Mouse (Mus musculus) liver, embryonic 15.5 days (tissue): Measurements from ENCODE around the gene Nhp2. TPM values are rescaled to one million over a fixed set of nuclear protein-coding genes. Genes with fewer than 3 reads are reported as not detected.

Experiments
- ATAC-seq: fragments of 200-750 bp; cut with Nextera tagmentation; 2 replicates; pipeline ENCODE4 v1.8.0; 2017; ENCODE audit warnings: moderate number of reproducible peaks, mild to moderate bottlenecking, moderate library complexity; ENCODE audit not compliant: insufficient read depth
- H3K27ac ChIP-seq: fragments of 300-500 bp; sonication (generic); replicated peaks from 2 replicates; pipeline ENCODE4 v1.5.1; 2015; ENCODE audit warnings: mild to moderate bottlenecking, inconsistent platforms
- H3K27me3 ChIP-seq: fragments of 300-500 bp; sonication (generic); 2 replicates; pipeline ENCODE4 v1.6.1; 2015; ENCODE audit warnings: mild to moderate bottlenecking, inconsistent platforms
- H3K36me3 ChIP-seq: fragments of 300-500 bp; sonication (generic); replicated peaks from 2 replicates; pipeline ENCODE4 v1.6.1; 2015; ENCODE audit warnings: moderate library complexity, mild to moderate bottlenecking, inconsistent platforms
- H3K4me1 ChIP-seq: fragments of 300-500 bp; sonication (generic); replicated peaks from 2 replicates; pipeline ENCODE4 v1.6.1; 2015; ENCODE audit warnings: inconsistent platforms
- H3K4me2 ChIP-seq: fragments of 300-500 bp; sonication (generic); 2 replicates; pipeline ENCODE4 v1.6.1; 2015; ENCODE audit warnings: moderate library complexity, mild to moderate bottlenecking, inconsistent platforms
- H3K4me3 ChIP-seq: fragments of 300-500 bp; sonication (generic); replicated peaks from 2 replicates; pipeline ENCODE4 v1.5.1; 2015; ENCODE audit warnings: mild to moderate bottlenecking, inconsistent platforms
- H3K9ac ChIP-seq: fragments of 300-500 bp; sonication (generic); 2 replicates; pipeline ENCODE4 v1.6.1; 2015; ENCODE audit warnings: moderate library complexity, mild to moderate bottlenecking, inconsistent platforms
- H3K9me3 ChIP-seq: fragments of 300-500 bp; sonication (generic); replicated peaks from 2 replicates; pipeline ENCODE4 v1.6.1; 2016; ENCODE audit warnings: inconsistent platforms
- WGBS: fragments of 180-500 bp; shearing (Covaris S2); methylation state at CpG from one replicate; pipeline ENCODE4 v1.1.7; 2015; ENCODE audit warnings: mixed read lengths; ENCODE audit not compliant: insufficient replicate concordance; 5-methylcytosine and 5-hydroxymethylcytosine counted together
- polyA plus RNA-seq: library from polyadenylated mRNA; unstranded; fragments of >200 nt; fragmentation: Nextera tagmentation; extraction: Ambion mirVana; gene quantifications from 2 replicates; pipeline ENCODE4 v1.2.1, GENCODE M21; 2015

Gene Nhp2
- polyA plus RNA-seq, 1 experiment from 2014 or later: 95.6 TPM

DNA sequence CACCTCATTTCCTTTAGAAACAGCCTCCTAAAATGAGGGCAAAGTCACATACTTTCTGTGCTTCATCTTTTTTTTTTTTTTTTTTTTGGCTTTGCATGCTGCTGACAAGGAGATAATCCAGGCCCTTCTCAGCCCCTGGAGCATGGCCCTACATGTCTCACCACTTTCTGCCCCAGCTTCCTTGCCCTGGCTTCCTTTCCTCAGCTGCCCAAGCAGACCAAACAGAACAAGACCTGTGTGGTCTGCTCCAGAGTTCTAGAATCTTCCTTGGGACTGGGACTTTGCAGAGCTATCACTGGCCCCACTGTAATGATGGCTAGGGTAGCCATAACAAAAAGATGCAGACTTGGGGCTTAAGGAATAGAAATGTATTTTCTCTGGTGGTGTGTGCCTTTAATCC, 29.5 kb upstream of the Nhp2 start:
- Histone ChIP-seq H3K27ac (no peak overlapping the region), H3K9me3 (no peaks in the 10 kb centered on the region), H3K4me2 (no peak overlapping the region), H3K4me1 (peaks cover 26% of the 10 kb centered on the region), H3K36me3 (peaks cover 92% of the 10 kb centered on the region), H3K9ac (no peak overlapping the region), H3K4me3 (no peak overlapping the region), H3K27me3 (no peaks in the 10 kb centered on the region)
- no peak for ATAC-seq

- no peak for ATAC-seq
Measured at GRCm38 (mm10) chr11:51591168-51591567, 28.4 kb upstream of the Nhp2 start.

GRCm38 (mm10) chr11:51591915-51592314, 27.6 kb upstream of the Nhp2 start:
- Histone ChIP-seq H3K4me1 (peaks cover 14% of the 10 kb centered on the region), H3K9me3 (no peaks in the 10 kb centered on the region), H3K4me2 (no peak overlapping the region), H3K9ac (no peak overlapping the region), H3K36me3 (peaks cover 99% of the 10 kb centered on the region), H3K27ac (no peak overlapping the region), H3K4me3 (no peak overlapping the region), H3K27me3 (no peaks in the 10 kb centered on the region)
- 84% methylated on average over 7 of the region's 7 CpGs for WGBS
- no peak for ATAC-seq

More at GRCm38 (mm10) chr11:51591168-51591567, 28.4 kb upstream of the Nhp2 start:
- Histone ChIP-seq H3K9ac (no peak overlapping the region), H3K4me3 (no peak overlapping the region), H3K4me1 (peaks cover 19% of the 10 kb centered on the region), H3K27me3 (no peaks in the 10 kb centered on the region), H3K9me3 (no peaks in the 10 kb centered on the region), H3K27ac (no peak overlapping the region), H3K4me2 (no peak overlapping the region), H3K36me3 (peaks cover 99% of the 10 kb centered on the region)
- WGBS: 73% methylated on average over 7 of the region's 7 CpGs

- Histone ChIP-seq H3K4me3 (no peak overlapping the region), H3K4me1 (peaks cover 16% of the 10 kb centered on the region; the same call in 1 of the 2 replicates), H3K4me2 (no peak overlapping the region), H3K27ac (no peak overlapping the region), H3K36me3 (peaks cover 99% of the 10 kb centered on the region), H3K9me3 (no peaks in the 10 kb centered on the region), H3K27me3 (no peaks in the 10 kb centered on the region), H3K9ac (no peak overlapping the region)
- WGBS: 85% methylated on average over 4 of the region's 4 CpGs
- ATAC-seq: no peak
Measured at GRCm38 (mm10) chr11:51593368-51593767, 26.2 kb upstream of the Nhp2 start.

GRCm38 (mm10) chr11:51593849-51594248, 25.7 kb upstream of the Nhp2 start:
- ATAC-seq: no peak
- Histone ChIP-seq H3K4me1 (peaks cover 18% of the 10 kb centered on the region; the same call in 1 of the 2 replicates), H3K4me2 (no peak overlapping the region), H3K27ac (no peak overlapping the region), H3K9me3 (no peaks in the 10 kb centered on the region), H3K4me3 (no peak overlapping the region), H3K9ac (no peak overlapping the region), H3K27me3 (no peaks in the 10 kb centered on the region), H3K36me3 (peaks cover 99% of the 10 kb centered on the region)
- WGBS: 86% methylated on average over 6 of the region's 6 CpGs

- H3K4me2 ChIP-seq: no peak overlapping the region
- no peaks in the 10 kb centered on the region for H3K9me3 ChIP-seq
- H3K4me1 ChIP-seq: peaks cover 18% of the 10 kb centered on the region; the same call in 1 of the 2 replicates
- WGBS: 58% methylated on average over 3 of the region's 3 CpGs
- no peak overlapping the region for H3K4me3 ChIP-seq
- no peak overlapping the region for H3K9ac ChIP-seq
- no peaks in the 10 kb centered on the region for H3K27me3 ChIP-seq
- 0 out of 2 replicates have a peak overlapping the region, but pooled peaks have one; percentile 31 for H3K27ac ChIP-seq
- ATAC-seq: no peak
- peaks cover 100% of the 10 kb centered on the region for H3K36me3 ChIP-seq
Measured at GRCm38 (mm10) chr11:51594715-51595350, 24.7 kb upstream of the Nhp2 start.

- H3K4me1 ChIP-seq: peaks cover 18% of the 10 kb centered on the region; the same call in 1 of the 2 replicates
- H3K4me3 ChIP-seq: no peak overlapping the region
- no peak for ATAC-seq
- H3K36me3 ChIP-seq: peaks cover 100% of the 10 kb centered on the region
- 68% methylated on average over 1 of the region's 1 CpGs for WGBS
- H3K9me3 ChIP-seq: no peaks in the 10 kb centered on the region
- H3K9ac ChIP-seq: no peak overlapping the region
- no peak overlapping the region for H3K27ac ChIP-seq
- no peak overlapping the region for H3K4me2 ChIP-seq
- H3K27me3 ChIP-seq: no peaks in the 10 kb centered on the region
Measured at GRCm38 (mm10) chr11:51595459-51596083, 24.0 kb upstream of the Nhp2 start.

DNA sequence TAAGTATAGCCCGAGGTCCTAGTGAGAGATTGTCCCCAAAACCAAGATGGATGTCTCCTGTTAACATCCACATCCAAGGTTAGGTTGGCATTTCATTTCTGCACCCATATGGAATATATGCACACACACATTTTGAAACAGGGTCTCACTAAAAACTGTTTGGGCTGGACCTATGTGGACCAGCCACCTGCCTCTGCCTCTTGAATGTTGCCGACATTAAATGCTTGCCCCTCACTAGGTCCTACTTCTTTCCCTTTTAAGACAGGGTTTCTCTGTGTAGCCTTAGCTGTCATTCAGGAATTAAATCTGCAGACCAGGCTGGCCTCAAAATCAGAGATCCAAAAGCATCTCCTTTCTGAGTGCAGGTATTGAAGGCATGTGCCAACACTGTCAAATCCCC, 22.0 kb upstream of the Nhp2 start:
- Histone ChIP-seq H3K9me3 (no peaks in the 10 kb centered on the region), H3K36me3 (peaks cover 100% of the 10 kb centered on the region), H3K4me3 (no peak overlapping the region), H3K4me1 (peaks cover 35% of the 10 kb centered on the region), H3K27ac (no peak overlapping the region), H3K27me3 (no peaks in the 10 kb centered on the region), H3K9ac (no peak overlapping the region), H3K4me2 (no peak overlapping the region)
- ATAC-seq: no peak
- 49% methylated on average over 2 of the region's 2 CpGs for WGBS

DNA sequence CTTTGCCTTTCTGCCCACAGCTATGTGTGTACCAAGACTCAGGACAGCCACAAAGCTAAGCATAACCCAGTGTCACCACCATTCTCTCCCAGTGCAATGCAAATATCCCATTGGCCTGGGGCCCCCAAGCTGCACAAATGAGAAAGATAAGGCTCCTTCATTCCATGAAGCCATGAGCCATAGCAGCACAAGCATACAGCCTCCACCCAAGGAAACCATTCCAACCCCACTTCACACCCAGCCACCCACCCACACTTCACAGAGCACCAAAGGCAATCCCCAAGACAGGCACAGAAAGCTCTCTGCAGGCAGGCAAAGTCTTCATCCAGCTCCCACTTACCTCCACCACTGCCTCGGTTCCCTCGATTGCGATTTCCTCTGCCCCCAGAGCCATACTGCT, 17.3 kb upstream of the Nhp2 start:
- Histone ChIP-seq H3K27me3 (no peaks in the 10 kb centered on the region), H3K4me3 (no peak overlapping the region), H3K4me2 (no peak overlapping the region), H3K36me3 (peaks cover 85% of the 10 kb centered on the region), H3K4me1 (peaks cover 59% of the 10 kb centered on the region), H3K27ac (no peak overlapping the region), H3K9me3 (no peaks in the 10 kb centered on the region), H3K9ac (no peak overlapping the region)
- WGBS: 74% methylated on average over 3 of the region's 3 CpGs
- no peak for ATAC-seq

DNA sequence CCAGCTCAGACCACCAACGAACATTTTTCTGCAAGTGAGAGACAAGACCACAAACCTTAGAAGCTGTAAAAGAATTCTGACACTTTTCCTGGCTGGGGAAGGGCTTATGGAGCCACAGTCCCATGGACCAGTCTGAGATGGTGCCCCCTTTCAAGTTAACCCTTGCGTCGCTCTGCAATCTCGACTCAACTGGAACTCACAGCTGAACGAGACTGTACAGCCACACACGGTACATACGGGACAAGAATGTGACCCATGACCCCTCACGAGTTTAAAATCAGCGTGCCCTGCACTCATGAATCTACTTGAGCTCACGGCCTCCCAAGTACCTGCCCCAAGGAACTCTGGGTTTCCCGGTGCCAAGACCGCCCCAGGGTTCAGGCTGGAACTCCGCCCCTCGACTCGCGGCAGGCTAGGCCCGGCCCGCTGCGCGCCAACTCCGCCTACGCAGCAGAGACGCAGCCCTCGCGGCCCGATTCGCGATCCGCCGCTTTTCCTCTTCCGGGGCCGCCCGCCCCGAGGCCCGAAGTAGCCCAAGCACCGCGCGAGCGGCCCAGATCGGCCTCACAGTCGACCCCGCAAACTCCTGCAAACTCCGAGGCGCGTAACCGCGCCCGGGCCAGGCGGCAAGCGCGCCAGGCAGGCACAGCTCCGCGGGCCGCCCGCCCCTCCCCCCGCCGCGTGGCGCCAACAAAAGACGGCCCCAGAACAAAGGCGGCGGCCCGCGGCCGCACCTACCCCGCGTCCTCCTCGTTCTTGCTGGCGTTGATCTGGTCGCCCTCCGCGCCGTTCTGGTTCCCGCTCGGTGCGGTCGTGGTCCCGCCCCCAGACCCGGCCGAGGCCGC, 13.7 kb upstream of the Nhp2 start:
- H3K27me3 ChIP-seq: no peaks in the 10 kb centered on the region
- peaks cover 77% of the 10 kb centered on the region for H3K4me1 ChIP-seq
- peak overlapping the region; percentile 90 for H3K4me3 ChIP-seq
- H3K4me2 ChIP-seq: peak overlapping the region; percentile 84
- under 1% methylated on average over 81 of the region's 81 CpGs for WGBS
- peak overlapping the region; percentile 91 for H3K27ac ChIP-seq
- peaks cover 50% of the 10 kb centered on the region for H3K36me3 ChIP-seq
- ATAC-seq: peak; percentile 73
- no peaks in the 10 kb centered on the region for H3K9me3 ChIP-seq
- H3K9ac ChIP-seq: peak overlapping the region; percentile 92

GRCm38 (mm10) chr11:51606447-51607095, 13.0 kb upstream of the Nhp2 start, which contains the start of gene Hnrnpab:
Gene Hnrnpab, minus strand, starts transcription at chr11:51606847.
- Histone ChIP-seq H3K4me3 (peak within 1 kb of the TSS; percentile 90), H3K9ac (peak within 1 kb of the TSS; percentile 92), H3K9me3 (no peaks in the 10 kb centered on the region), H3K4me1 (peaks cover 74% of the 10 kb centered on the region), H3K27me3 (no peaks in the 10 kb centered on the region), H3K4me2 (peak within 1 kb of the TSS; percentile 84), H3K27ac (peak within 1 kb of the TSS; percentile 91), H3K36me3 (peaks cover 42% of the 10 kb centered on the region)
- WGBS: under 1% methylated on average over 91 of the region's 91 CpGs
- peak; percentile 82 for ATAC-seq
